Mouse (Mus musculus) kidney, postnatal 14 days (tissue): Measurements from ENCODE around the gene Lnpep.

ENCODE experiments used
- DNase-seq: peaks from one replicate; pipeline ENCODE4 v3.0.0; 2022; ENCODE audit warnings: mixed read lengths

The Lnpep gene

GRCm38 (mm10) chr17:17491622-17492001, 133.2 kb downstream of the Lnpep start:
- no peak for DNase-seq

- peak; percentile 37 for DNase-seq
Measured at GRCm38 (mm10) chr17:17490820-17491621, 133.8 kb downstream of the Lnpep start.

- DNase-seq = no peak
Measured at GRCm38 (mm10) chr17:17485789-17486188, 139.1 kb downstream of the Lnpep start.
